Mouse (Mus musculus) macrophage (primary cell): ENCODE measurements around the gene Ing4. TPM values are rescaled to one million over a fixed set of nuclear protein-coding genes. Genes with fewer than 3 reads are reported as not detected.
A peak's percentile ranks its signal among the peaks of the same experiment; 100 is the strongest.

Experiments used
- H3K27ac ChIP-seq: fragments of 350-480 bp; formaldehyde crosslinking; 2 replicates; pipeline ENCODE4 v1.9.0; 2021
- H3K36me3 ChIP-seq: fragments of 350-480 bp; formaldehyde crosslinking; 2 replicates; pipeline ENCODE4 v1.9.0; 2021; ENCODE audit errors: inconsistent target
- H3K4me3 ChIP-seq: fragments of 350-480 bp; formaldehyde crosslinking; 2 replicates; pipeline ENCODE4 v1.9.0; 2021; ENCODE audit errors: inconsistent target
- H3K79me2 ChIP-seq: fragments of 350-480 bp; formaldehyde crosslinking; 2 replicates; pipeline ENCODE4 v1.9.0; 2021; ENCODE audit errors: inconsistent target
- WGBS: methylation state at CpG from one replicate; pipeline ENCODE4 v1.1.7; 2026; ENCODE audit warnings: inconsistent platforms; ENCODE audit not compliant: missing documents; 5-methylcytosine and 5-hydroxymethylcytosine counted together
- polyA plus RNA-seq: library from polyadenylated mRNA; stranded (reverse); fragments of 250-400 nt; gene quantifications from 3 replicates; pipeline ENCODE4 v1.2.4, GENCODE M21; 2018; ENCODE audit warnings: inconsistent platforms
- total RNA-seq, 78 experiments: library from RNA; depleted of rRNA; stranded (reverse); fragments of 250-400 nt; gene quantifications; 1 replicate in 9 of 78; 2 replicates in 24 of 78; 3 replicates in 43 of 78; 4 replicates in 2 of 78; pipeline ENCODE4 v1.2.4; 2018; ENCODE audit warnings: inconsistent platforms in 56 of 78

The Ing4 gene
- total RNA-seq (2018; cell fraction: chromatin; rRNA removed) = 100 to 1,000 TPM in 16 of 26 experiments, 10 to 100 TPM in 10; 32.0 to 260 (median 112) TPM
- 10 to 100 TPM; 23.5 to 74.3 (median 45.3) TPM for total RNA-seq (2018; cell fraction: cytosol; rRNA removed)
- 100 to 1,000 TPM in 5 of 26 experiments, 10 to 100 TPM in 21; 26.5 to 172 (median 60.7) TPM for total RNA-seq (2018; cell fraction: nucleus; rRNA removed)
- 40.7 to 67.3 TPM (median 57.5 TPM) in 3 replicates for polyA plus RNA-seq

- peaks cover 35% of the 10 kb centered on the region for H3K79me2 ChIP-seq
- H3K4me3 ChIP-seq = peak within 1 kb of the TSS; percentile 83
- H3K36me3 ChIP-seq = peaks cover 29% of the 10 kb centered on the region
- WGBS = under 1% methylated on average over 26 of the region's 26 CpGs
- peak within 1 kb of the TSS; percentile 84 for H3K27ac ChIP-seq
Measured at GRCm38 (mm10) chr6:125039533-125040153, at the start of gene Ing4. Gene Ing4 (plus strand): TSS chr6:125039760.

- 84% methylated on average over 4 of the region's 4 CpGs for WGBS
- Histone ChIP-seq H3K4me3 (no peak overlapping the region), H3K79me2 (no peaks in the 10 kb centered on the region), H3K27ac (peak overlapping the region; percentile 34; the same call in 1 of the 2 replicates), H3K36me3 (no peaks in the 10 kb centered on the region)
Measured at GRCm38 (mm10) chr6:124992241-124992640, 47.3 kb upstream of the Ing4 start.

- Histone ChIP-seq H3K79me2 (no peaks in the 10 kb centered on the region), H3K27ac (peak overlapping the region; percentile 34), H3K36me3 (no peaks in the 10 kb centered on the region), H3K4me3 (no peak overlapping the region)
- 87% methylated on average over 9 of the region's 9 CpGs for WGBS
Measured at GRCm38 (mm10) chr6:124993365-124993764, 46.2 kb upstream of the Ing4 start.

- Histone ChIP-seq H3K36me3 (no peaks in the 10 kb centered on the region), H3K79me2 (no peaks in the 10 kb centered on the region), H3K27ac (peak overlapping the region; percentile 34), H3K4me3 (no peak overlapping the region)
- 61% methylated on average over 6 of the region's 11 CpGs for WGBS
Measured at GRCm38 (mm10) chr6:124993876-124994275, 45.7 kb upstream of the Ing4 start.

GRCm38 (mm10) chr6:124995246-124995645, 44.3 kb upstream of the Ing4 start:
- Histone ChIP-seq H3K79me2 (no peaks in the 10 kb centered on the region), H3K4me3 (no peak overlapping the region), H3K36me3 (no peaks in the 10 kb centered on the region), H3K27ac (no peak overlapping the region)
- 59% methylated on average over 7 of the region's 7 CpGs for WGBS

GRCm38 (mm10) chr6:124995831-124996403, 43.6 kb upstream of the Ing4 start:
- H3K4me3 ChIP-seq = no peak overlapping the region
- H3K79me2 ChIP-seq = no peaks in the 10 kb centered on the region
- WGBS = 66% methylated on average over 8 of the region's 8 CpGs
- no peak overlapping the region for H3K27ac ChIP-seq
- H3K36me3 ChIP-seq = no peaks in the 10 kb centered on the region

GRCm38 (mm10) chr6:124996551-124997501, 42.7 kb upstream of the Ing4 start, which contains the start of gene Pianp:
Gene Pianp (plus strand): TSS chr6:124996694.
- 2% methylated on average over 66 of the region's 78 CpGs for WGBS
- Histone ChIP-seq H3K27ac (no peak within 1 kb of the TSS), H3K36me3 (no peaks in the 10 kb centered on the region), H3K79me2 (no peaks in the 10 kb centered on the region), H3K4me3 (peak within 1 kb of the TSS; percentile 10; the same call in 1 of the 2 replicates)

- no peak overlapping the region for H3K27ac ChIP-seq
- no peaks in the 10 kb centered on the region for H3K79me2 ChIP-seq
- H3K36me3 ChIP-seq = no peaks in the 10 kb centered on the region
- WGBS = 8% methylated on average over 8 of the region's 8 CpGs
- H3K4me3 ChIP-seq = no peak overlapping the region
Measured at GRCm38 (mm10) chr6:124998066-124998465, 41.5 kb upstream of the Ing4 start.

- 76% methylated on average over 11 of the region's 14 CpGs for WGBS
Measured at GRCm38 (mm10) chr6:124999091-124999490, 40.5 kb upstream of the Ing4 start.

GRCm38 (mm10) chr6:124999546-124999945, 40.0 kb upstream of the Ing4 start:
- Histone ChIP-seq H3K4me3 (no peak overlapping the region), H3K79me2 (no peaks in the 10 kb centered on the region), H3K27ac (no peak overlapping the region), H3K36me3 (no peaks in the 10 kb centered on the region)
- 67% methylated on average over 7 of the region's 10 CpGs for WGBS

More at GRCm38 (mm10) chr6:124999091-124999490, 40.5 kb upstream of the Ing4 start:
- Histone ChIP-seq H3K36me3 (no peaks in the 10 kb centered on the region), H3K4me3 (no peak overlapping the region), H3K79me2 (no peaks in the 10 kb centered on the region), H3K27ac (no peak overlapping the region)

GRCm38 (mm10) chr6:125003706-125004105, 35.9 kb upstream of the Ing4 start:
- Histone ChIP-seq H3K4me3 (no peak overlapping the region), H3K79me2 (no peaks in the 10 kb centered on the region), H3K27ac (no peak overlapping the region), H3K36me3 (no peaks in the 10 kb centered on the region)
- WGBS = 71% methylated on average over 3 of the region's 3 CpGs

- H3K36me3 ChIP-seq = no peaks in the 10 kb centered on the region
- H3K79me2 ChIP-seq = peaks cover under 1% of the 10 kb centered on the region; the same call in 1 of the 2 replicates
- whole genome bisulfite sequencing = 70% methylated on average over 3 of the region's 3 CpGs
- H3K4me3 ChIP-seq = no peak overlapping the region
- H3K27ac ChIP-seq = no peak overlapping the region
Measured at GRCm38 (mm10) chr6:125005086-125005485, 34.5 kb upstream of the Ing4 start.

GRCm38 (mm10) chr6:125008060-125008459, 31.5 kb upstream of the Ing4 start:
- peak overlapping the region; percentile 70 for H3K4me3 ChIP-seq
- peak overlapping the region; percentile 79 for H3K27ac ChIP-seq
- H3K36me3 ChIP-seq = peaks cover 19% of the 10 kb centered on the region; the same call in 1 of the 2 replicates
- 52% methylated on average over 13 of the region's 13 CpGs for WGBS
- H3K79me2 ChIP-seq = peaks cover 30% of the 10 kb centered on the region

- under 1% methylated on average over 29 of the region's 34 CpGs for WGBS
- H3K4me3 ChIP-seq = peak overlapping the region; percentile 70
Measured at GRCm38 (mm10) chr6:125008586-125009128, 30.9 kb upstream of the Ing4 start.

More at GRCm38 (mm10) chr6:125008586-125009128, 30.9 kb upstream of the Ing4 start:
- H3K27ac ChIP-seq = peak overlapping the region; percentile 79
- peaks cover 25% of the 10 kb centered on the region for H3K36me3 ChIP-seq
- peaks cover 36% of the 10 kb centered on the region for H3K79me2 ChIP-seq
